Mouse (Mus musculus): ENCODE measurements around the gene Mycbp2.
A peak's percentile ranks its signal among the peaks of the same experiment; 100 is the strongest.

The Mycbp2 gene

DNA sequence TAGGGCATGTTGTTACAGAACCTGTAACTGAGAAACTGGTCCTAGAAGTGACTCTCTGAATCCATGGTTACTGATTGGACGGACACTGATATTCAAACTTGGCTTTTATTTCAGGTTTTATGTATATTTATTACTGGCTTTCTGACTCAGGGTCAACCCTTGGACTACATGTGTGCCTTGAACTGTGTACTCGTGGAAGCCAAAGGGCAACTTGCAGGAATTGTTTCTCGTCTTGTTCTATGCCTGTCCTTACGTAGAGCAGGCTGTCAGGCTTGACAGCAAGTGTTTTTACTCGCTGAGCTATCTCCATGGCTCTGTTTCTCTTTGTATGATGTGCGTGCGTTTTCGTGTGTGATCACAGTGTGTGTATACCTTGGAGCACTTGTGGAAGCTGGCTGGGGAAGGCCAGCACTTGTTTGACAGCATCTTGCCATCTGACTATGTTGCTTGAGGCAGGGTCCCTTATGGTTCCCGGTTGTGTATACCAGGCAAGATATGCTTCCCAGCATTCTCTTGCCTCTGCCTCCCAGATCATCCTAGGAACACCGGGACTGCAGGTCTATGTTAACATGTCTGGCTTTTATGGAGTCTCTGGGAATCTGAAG, 243.8 kb downstream of the Mycbp2 start:
- DNase-seq (ENCODE audit: low read depth, low spot score): no peak

DNA sequence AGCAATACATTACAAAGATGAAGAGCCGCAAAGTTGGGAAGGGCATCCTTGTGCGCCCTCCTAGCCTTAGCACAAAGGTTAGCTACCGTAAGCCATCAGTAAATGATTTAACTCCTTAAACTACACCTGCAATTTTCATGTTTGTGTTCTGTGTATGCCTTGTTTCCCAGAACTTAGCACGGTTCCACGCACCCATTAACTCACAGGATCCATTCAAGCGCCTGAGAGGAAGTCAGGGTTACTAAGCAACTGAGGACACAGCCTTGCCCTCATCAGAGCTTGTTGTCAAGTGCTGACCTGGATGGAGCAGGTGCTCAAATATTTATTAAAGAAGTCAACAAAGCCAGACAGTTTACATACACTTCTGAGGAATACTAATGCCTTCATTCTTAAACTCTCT, 244.4 kb downstream of the Mycbp2 start:
- no peak for DNase-seq (ENCODE audit: low read depth, low spot score)

- DNase-seq (ENCODE audit: low read depth, low spot score): no peak
Observed at GRCm38 (mm10) chr14:103101171-103101570, 245.4 kb downstream of the Mycbp2 start.

DNA sequence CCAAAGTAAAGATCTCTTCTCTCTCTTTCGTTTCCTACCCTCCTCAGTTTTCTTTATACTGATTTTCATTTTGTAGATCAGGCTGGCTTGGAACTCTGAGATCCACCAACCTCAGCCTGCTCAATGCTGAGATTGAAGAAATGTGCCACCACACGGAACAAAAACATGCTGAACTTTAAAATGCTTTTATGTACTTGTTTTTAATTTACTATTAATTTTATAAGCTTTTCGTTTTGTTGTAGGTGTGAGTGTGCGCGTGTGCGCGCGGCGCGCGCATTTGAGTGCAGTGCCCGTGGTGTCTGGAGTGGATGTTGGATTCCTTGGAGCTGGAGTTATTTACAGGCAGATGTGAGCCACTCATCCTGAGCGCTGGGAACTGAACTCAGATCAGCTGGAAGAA, 246.3 kb downstream of the Mycbp2 start:
- no peak for DNase-seq (ENCODE audit: low read depth, low spot score)

- DNase-seq (ENCODE audit: low read depth, low spot score): peak; percentile 90
Observed at GRCm38 (mm10) chr14:103099238-103099933, 247.2 kb downstream of the Mycbp2 start, which contains the start of gene Fbxl3. Gene Fbxl3 (minus strand): TSS chr14:103099566.

DNA sequence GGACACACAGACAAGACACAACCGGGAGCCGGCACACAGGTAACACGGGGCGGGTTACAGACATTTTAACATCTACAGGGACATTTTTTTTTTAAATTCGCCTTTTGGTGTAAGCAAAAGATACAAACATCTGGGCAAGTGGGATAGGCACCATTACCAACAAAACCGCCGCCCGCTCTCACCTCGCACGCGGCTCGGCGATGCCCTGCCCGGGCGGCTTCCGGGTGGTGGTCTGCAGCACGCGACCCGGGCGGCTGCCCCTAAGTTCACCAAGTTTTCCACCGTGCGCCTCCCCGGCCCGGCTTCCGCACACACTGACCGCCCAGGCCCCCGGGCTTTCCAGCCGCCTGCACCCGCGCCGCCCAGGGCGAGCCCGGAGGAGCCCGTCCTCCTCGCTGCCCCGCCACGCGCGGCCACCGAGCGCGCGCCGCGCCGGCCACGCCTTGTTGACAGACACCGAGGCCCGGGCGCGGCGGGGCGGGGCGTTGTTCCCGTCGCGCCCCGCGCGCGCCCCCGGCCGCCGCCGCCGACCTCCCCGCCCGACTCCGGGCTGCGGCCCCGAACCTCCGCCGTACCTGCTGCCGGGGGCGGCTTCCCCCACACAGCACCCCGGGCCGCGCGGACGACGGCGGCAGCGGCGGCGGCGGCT, 247.9 kb downstream of the Mycbp2 start:
- peak; percentile 65 for DNase-seq (ENCODE audit: low read depth, low spot score)

DNA sequence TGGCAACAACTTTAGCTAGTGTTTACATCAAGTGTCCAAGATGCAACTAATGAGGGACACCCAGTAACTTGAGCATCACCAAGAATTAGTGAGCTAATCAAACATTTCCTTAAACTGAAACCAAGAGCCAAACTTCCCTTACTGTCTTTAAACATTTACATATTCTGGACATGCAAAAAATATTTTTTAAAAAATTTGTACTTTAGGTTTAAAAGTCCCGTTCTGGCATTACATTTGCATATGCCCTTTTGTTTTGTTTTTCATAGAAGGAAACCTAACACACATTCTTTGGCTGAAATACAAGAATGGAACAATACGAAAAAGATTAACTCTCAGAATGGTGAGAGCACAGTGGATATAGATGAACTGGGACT, 248.4 kb downstream of the Mycbp2 start:
- DNase-seq (ENCODE audit: low read depth, low spot score): no peak

- no peak for DNase-seq (ENCODE audit: low read depth, low spot score)
Observed at GRCm38 (mm10) chr14:103096621-103097020, 250.0 kb downstream of the Mycbp2 start.

GRCm38 (mm10) chr14:103095826-103096225, 250.8 kb downstream of the Mycbp2 start:
- DNase-seq (ENCODE audit: low read depth, low spot score): no peak

DNA sequence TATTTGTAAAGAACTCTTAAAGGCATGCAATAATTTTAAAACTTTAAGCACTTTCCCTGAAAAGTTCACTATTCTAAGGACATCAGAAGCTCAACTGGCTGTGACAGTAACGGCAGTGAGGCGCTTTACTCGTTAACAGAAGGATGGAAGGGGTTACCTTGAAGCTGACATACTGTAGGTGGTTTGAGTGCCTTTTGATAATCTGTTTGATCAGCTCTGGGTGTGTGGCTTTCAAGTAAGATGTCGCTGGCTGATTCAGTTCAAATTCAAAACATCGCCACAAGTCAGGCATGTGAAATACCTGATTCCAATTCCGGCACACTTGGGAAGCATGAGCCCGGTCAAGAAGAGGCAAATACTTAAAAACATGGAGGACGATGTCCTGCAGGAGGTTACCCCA, 251.6 kb downstream of the Mycbp2 start:
- DNase-seq (ENCODE audit: low read depth, low spot score): no peak

GRCm38 (mm10) chr14:103093670-103094069, 252.9 kb downstream of the Mycbp2 start:
- no peak for DNase-seq (ENCODE audit: low read depth, low spot score)

GRCm38 (mm10) chr14:103093236-103093635, 253.4 kb downstream of the Mycbp2 start:
- DNase-seq (ENCODE audit: low read depth, low spot score): no peak

GRCm38 (mm10) chr14:103088624-103089023, 258.0 kb downstream of the Mycbp2 start:
- DNase-seq (ENCODE audit: low read depth, low spot score): peak; percentile 50

- DNase-seq (ENCODE audit: low read depth, low spot score): no peak
Observed at GRCm38 (mm10) chr14:103087846-103088245, 258.8 kb downstream of the Mycbp2 start.

GRCm38 (mm10) chr14:103086671-103087324, 259.8 kb downstream of the Mycbp2 start:
- DNase-seq (ENCODE audit: low read depth, low spot score): no peak

DNA sequence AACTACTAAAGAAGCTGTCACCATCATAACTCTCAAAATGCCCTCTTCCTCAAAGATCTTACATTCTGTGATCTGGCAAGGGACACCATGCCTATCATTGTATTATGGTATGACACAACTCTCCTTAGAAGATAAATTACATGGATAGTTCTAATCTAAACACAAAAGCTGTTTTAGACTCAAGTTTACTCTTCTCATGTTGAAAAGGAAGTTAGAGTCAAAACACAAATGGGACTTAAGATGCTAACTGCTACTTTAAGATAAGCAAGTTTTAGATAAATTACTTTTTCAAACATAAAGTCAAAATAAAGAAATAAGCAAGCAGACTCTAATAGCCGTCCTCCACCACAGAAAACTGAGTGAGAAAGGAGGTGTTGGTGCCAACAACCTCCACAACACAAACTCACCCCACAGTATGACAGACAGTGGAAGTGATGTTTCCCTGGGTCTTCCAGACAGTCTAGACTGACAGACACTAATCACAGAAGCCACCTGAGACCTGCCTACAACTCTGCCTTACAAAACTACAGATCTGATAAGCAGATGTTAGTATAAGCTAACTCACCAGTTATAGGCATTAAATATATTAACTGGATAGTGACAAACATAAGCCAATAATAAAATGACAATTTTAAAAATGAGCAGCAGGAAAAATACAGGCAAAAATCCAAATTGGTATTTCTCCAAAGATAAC, 260.6 kb downstream of the Mycbp2 start:
- no peak for DNase-seq (ENCODE audit: low read depth, low spot score)

DNA sequence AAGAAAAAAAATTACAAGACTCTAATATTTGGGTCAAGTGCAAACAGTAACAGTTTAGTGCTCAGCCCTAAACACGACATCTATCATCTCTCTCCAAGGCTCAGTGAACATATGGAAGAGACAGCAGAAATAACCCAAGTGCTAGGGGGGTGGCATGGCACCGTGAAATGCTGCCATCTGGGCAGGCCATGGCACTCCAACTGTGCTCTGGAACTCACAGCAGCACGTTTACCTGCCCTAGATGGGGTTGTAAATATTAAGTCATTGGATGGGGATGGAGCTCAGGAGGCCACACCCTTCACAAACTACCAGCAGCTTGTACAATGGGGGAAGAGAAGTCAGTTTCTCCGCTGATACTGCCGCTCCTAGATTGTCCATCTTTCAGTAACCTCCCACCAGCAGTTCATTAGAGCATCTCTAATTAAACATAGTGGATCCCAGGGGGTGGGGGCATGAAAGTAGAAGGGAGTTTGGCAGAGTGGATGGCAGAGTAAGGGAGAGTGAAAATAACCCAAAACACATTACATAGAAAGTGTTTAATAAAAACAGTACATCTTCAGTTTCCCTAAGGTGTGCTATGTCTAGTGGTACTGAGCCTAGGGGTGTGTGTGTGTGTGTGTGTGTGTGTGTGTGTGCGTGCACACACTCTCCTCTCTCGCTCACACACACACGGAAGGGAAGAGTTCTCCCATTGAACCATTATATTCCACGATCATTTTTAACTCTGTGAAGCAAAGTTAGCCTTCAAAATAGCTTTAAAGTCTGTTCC, 267.2 kb downstream of the Mycbp2 start:
- no peak for DNase-seq (ENCODE audit: low read depth, low spot score)

DNA sequence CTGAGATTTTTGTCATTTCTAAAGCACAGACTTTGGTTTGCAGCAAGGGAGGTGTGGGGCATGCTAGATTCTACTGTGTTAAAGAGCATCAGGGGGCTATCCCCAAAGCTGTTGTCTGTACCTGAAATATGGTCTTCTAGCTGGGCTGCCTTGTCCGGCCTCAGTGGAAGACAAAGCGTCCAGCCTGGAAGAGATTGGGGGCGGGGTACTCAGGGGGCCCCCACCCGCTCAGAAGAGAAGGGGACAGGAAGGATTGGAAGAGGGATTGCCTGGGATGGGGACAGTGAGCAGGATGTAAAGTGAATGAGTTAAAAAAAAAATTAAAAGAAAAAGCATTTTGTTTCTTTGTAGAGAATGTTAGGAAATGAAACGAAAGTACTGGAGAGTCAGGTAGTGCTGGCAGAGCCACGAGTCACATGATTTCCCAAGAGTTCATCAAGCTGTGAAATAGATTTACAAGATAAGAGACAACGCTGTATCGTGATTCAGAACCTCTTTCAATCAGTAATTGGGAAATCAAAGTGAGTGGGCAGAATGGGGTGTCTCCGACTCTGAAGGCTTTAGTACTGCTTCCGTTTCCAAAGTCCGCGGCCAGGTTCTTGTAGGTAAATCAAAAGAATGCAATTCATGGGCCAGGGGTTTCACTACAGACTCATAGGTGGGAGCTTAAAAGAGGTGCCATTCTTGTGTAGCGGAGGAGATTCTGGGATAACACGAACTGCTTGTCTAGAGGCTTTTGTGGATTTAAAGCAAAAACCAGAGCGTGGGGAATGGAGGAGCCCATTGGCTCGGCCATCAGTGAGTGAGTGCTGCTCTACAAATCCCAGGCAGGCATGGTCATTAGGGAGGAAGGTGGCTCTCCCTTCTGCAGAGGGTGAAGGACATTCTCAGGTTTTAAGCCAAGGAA, 268.4 kb downstream of the Mycbp2 start:
- DNase-seq (ENCODE audit: low read depth, low spot score): no peak

- DNase-seq (ENCODE audit: low read depth, low spot score): no peak
Observed at GRCm38 (mm10) chr14:103077272-103078005, 269.2 kb downstream of the Mycbp2 start.

All from forelimb bud, embryonic 11.5 days (tissue).